Mouse (Mus musculus) MEL (cell line): Measurements from ENCODE around the gene 4933402N03Rik. TPM values are rescaled to one million over a fixed set of nuclear protein-coding genes. Genes with fewer than 3 reads are reported as not detected.

Source experiments
- DNase-seq: peaks from one replicate; pipeline ENCODE4 v3.0.0; 2011; ENCODE audit warnings: low read depth, low spot score
- H3K27ac ChIP-seq: 2 replicates; pipeline ENCODE4 v1.5.1; 2012; ENCODE audit warnings: low read depth, mild to moderate bottlenecking, control low read depth, low read length, moderate library complexity; ENCODE audit not compliant: control insufficient read depth
- H3K27me3 ChIP-seq, 2 experiments: fragments of 150-350 bp in 1 of 2; sonication (generic) in 1 of 2; 2 replicates each; pipeline ENCODE4 v1.6.1; 2012; ENCODE audit warnings: low read length in 2 of 2, mild to moderate bottlenecking in 2 of 2, improper control_type of control experiment in 1 of 2, moderate library complexity in 1 of 2; ENCODE audit not compliant: insufficient read depth in 2 of 2, control insufficient read depth in 1 of 2
- H3K36me3 ChIP-seq, 2 experiments: 2 replicates each; pipeline ENCODE4 v1.6.1; 2012 to 2014; ENCODE audit warnings: low read length in 2 of 2, improper control_type of control experiment in 1 of 2, inconsistent platforms in 1 of 2, mild to moderate bottlenecking in 1 of 2; ENCODE audit not compliant: insufficient read depth in 2 of 2, control insufficient read depth in 1 of 2
- H3K4me1 ChIP-seq, 2 experiments: fragments of 150-350 bp in 1 of 2; sonication (generic) in 1 of 2; 2 replicates each; pipeline ENCODE4 v1.6.1; 2012; ENCODE audit warnings: low read length in 2 of 2, improper control_type of control experiment in 1 of 2, mild to moderate bottlenecking in 1 of 2; ENCODE audit not compliant: insufficient read depth in 2 of 2, control insufficient read depth in 1 of 2
- H3K4me3 ChIP-seq, 2 experiments: fragments of 150-350 bp in 1 of 2; sonication (generic) in 1 of 2; 2 replicates each; pipeline ENCODE4 v1.5.1; 2012; ENCODE audit warnings: low read depth in 2 of 2, low read length in 2 of 2, mild to moderate bottlenecking in 2 of 2, moderate library complexity in 2 of 2, control low read depth in 1 of 2, improper control_type of control experiment in 1 of 2; ENCODE audit not compliant: control insufficient read depth in 1 of 2, insufficient read depth in 1 of 2
- H3K79me2 ChIP-seq: 2 replicates; pipeline ENCODE4 v1.6.1; 2012; ENCODE audit warnings: mild to moderate bottlenecking, low read length, moderate library complexity; ENCODE audit not compliant: control insufficient read depth, poor library complexity, insufficient read depth
- H3K9ac ChIP-seq: 2 replicates; pipeline ENCODE4 v1.6.1; 2012; ENCODE audit warnings: low read depth, mild to moderate bottlenecking, control low read depth, low read length, moderate library complexity; ENCODE audit not compliant: control insufficient read depth, poor library complexity, severe bottlenecking
- H3K9me3 ChIP-seq: fragments of 150-350 bp; sonication (generic); replicated peaks from 2 replicates; pipeline ENCODE4 v1.6.1; 2012; ENCODE audit warnings: mild to moderate bottlenecking, low read length, improper control_type of control experiment, moderate library complexity; ENCODE audit not compliant: insufficient read depth
- CHD1 ChIP-seq: IDR thresholded peaks from 2 replicates; pipeline ENCODE4 v1.6.1; 2012; ENCODE audit warnings: low read depth, mild to moderate bottlenecking, inconsistent platforms, low read length, improper control_type of control experiment
- CHD2 ChIP-seq: IDR thresholded peaks from 2 replicates; pipeline ENCODE4 v1.6.1; 2011; ENCODE audit warnings: low read length, improper control_type of control experiment
- CTCF ChIP-seq, 3 experiments: IDR thresholded peaks in 2 of 3; conservative IDR thresholded peaks in 1 of 3; 2 replicates each; pipeline ENCODE4 v1.5.1; 2011 to 2012; ENCODE audit warnings: low read length in 3 of 3, low read depth in 2 of 3, mild to moderate bottlenecking in 2 of 3, improper control_type of control experiment in 1 of 3, inconsistent platforms in 1 of 3, mixed read lengths in 1 of 3, moderate library complexity in 1 of 3; ENCODE audit not compliant: control insufficient read depth in 1 of 3, insufficient read depth in 1 of 3, poor library complexity in 1 of 3, severe bottlenecking in 1 of 3
- E2F4 ChIP-seq: IDR thresholded peaks from 2 replicates; pipeline ENCODE4 v1.6.1; 2011; ENCODE audit warnings: low read depth, low read length, improper control_type of control experiment, borderline replicate concordance
- ETS1 ChIP-seq: IDR thresholded peaks from 2 replicates; pipeline ENCODE4 v1.6.1; 2012; ENCODE audit warnings: low read depth, mild to moderate bottlenecking, inconsistent platforms, low read length, improper control_type of control experiment, moderate library complexity
- GATA1 ChIP-seq: IDR thresholded peaks from 2 replicates; pipeline ENCODE4 v1.6.1; 2011; ENCODE audit warnings: low read depth, low read length, improper control_type of control experiment
- KAT2A ChIP-seq: conservative IDR thresholded peaks from 2 replicates; pipeline ENCODE4 v1.6.1; 2012; ENCODE audit warnings: low read depth, low read length, improper control_type of control experiment, inconsistent platforms
- MAFK ChIP-seq: IDR thresholded peaks from 2 replicates; pipeline ENCODE4 v1.6.1; 2011; ENCODE audit warnings: low read depth, mild to moderate bottlenecking, low read length, improper control_type of control experiment, borderline replicate concordance
- MAX ChIP-seq: IDR thresholded peaks from 2 replicates; pipeline ENCODE4 v1.6.1; 2011; ENCODE audit warnings: low read length, improper control_type of control experiment
- MEF2A ChIP-seq: IDR thresholded peaks from 2 replicates; pipeline ENCODE4 v1.6.1; 2014; ENCODE audit warnings: low read depth, mild to moderate bottlenecking, inconsistent platforms, low read length, improper control_type of control experiment; ENCODE audit not compliant: poor library complexity, insufficient replicate concordance, severe bottlenecking; ENCODE audit errors: extremely low read depth
- NELFE ChIP-seq: IDR thresholded peaks from 2 replicates; pipeline ENCODE4 v1.6.1; 2011; ENCODE audit warnings: low read depth, low read length, improper control_type of control experiment
- POLR2AphosphoS2 ChIP-seq: IDR thresholded peaks from 2 replicates; pipeline ENCODE4 v1.6.1; 2011; ENCODE audit warnings: low read length, improper control_type of control experiment
- TAL1 ChIP-seq: IDR thresholded peaks from 2 replicates; pipeline ENCODE4 v1.6.1; 2012; ENCODE audit warnings: mild to moderate bottlenecking, inconsistent platforms, low read length, moderate library complexity, mixed read lengths
- TCF12 ChIP-seq: IDR thresholded peaks from 2 replicates; pipeline ENCODE4 v1.6.1; 2014; ENCODE audit warnings: low read depth, mild to moderate bottlenecking, inconsistent platforms, low read length, improper control_type of control experiment, moderate library complexity
- ZKSCAN1 ChIP-seq: IDR thresholded peaks from 2 replicates; pipeline ENCODE4 v1.6.1; 2012; ENCODE audit warnings: low read depth, mild to moderate bottlenecking, inconsistent platforms, low read length, improper control_type of control experiment, moderate library complexity
- ZMIZ1 ChIP-seq: IDR thresholded peaks from 2 replicates; pipeline ENCODE4 v1.6.1; 2012; ENCODE audit warnings: low read depth, mild to moderate bottlenecking, inconsistent platforms, low read length, improper control_type of control experiment, moderate library complexity
- polyA plus RNA-seq, 2 experiments: library from polyadenylated mRNA; stranded (reverse) in 1 of 2; unstranded in 1 of 2; fragments of >175 nt in 1 of 2; fragments of >200 nt in 1 of 2; gene quantifications; 2 replicates each; pipeline versions ENCODE4 v1.2.1 to v1.2.4; 2012; ENCODE audit warnings: low replicate concordance in 2 of 2, low read depth in 1 of 2; ENCODE audit not compliant: insufficient read length in 2 of 2, insufficient read depth in 1 of 2, missing spikeins in 1 of 2
- total RNA-seq: library from RNA; depleted of rRNA; stranded (reverse); fragments of 300-350 nt; gene quantifications from 2 replicates; pipeline ENCODE4 v1.2.3, GENCODE M21; 2012

The 4933402N03Rik gene
- total and polyA plus RNA-seq, 3 experiments: not detected

DNA sequence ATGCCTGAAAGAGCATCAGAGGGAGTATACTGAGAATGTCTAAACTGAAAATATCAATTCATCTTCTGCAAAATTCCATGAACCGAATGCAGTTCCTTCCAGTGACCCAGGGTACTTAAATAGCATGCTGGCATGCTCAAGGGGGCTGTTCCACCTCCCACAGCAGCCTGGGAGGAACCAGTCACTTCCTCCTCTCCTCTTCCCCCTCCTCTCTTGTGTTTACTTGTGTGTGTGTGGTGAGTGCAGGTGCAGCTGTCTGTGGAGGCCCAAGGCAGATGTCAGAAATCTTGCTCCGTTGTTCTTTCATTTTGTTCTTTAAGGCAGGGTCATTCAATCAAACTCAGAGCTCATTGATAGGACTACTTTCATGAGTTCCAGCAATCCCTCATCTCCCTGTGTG is 23.0 kb upstream of the 4933402N03Rik start:
- H3K9me3 ChIP-seq: no peaks in the 10 kb centered on the region
- H3K9ac ChIP-seq: no peak overlapping the region
- H3K27ac ChIP-seq: no peak overlapping the region
- TF ChIP-seq CTCF (IDR thresholded peaks at IDR 0.05 in 2 of 3, conservative IDR thresholded peaks at IDR 0.05 in 1 of 3; ENCODE audit: control insufficient read depth in 1 of 3, insufficient read depth in 1 of 3, low read depth in 2 of 3, low read length in 3 of 3, poor library complexity in 1 of 3, severe bottlenecking in 1 of 3) (no peak), ETS1 (no peak)
- H3K79me2 ChIP-seq: no peaks in the 10 kb centered on the region
- no peaks in the 10 kb centered on the region for H3K36me3 ChIP-seq
- H3K4me3 ChIP-seq: no peak overlapping the region
- DNase-seq: no peak
- no peaks in the 10 kb centered on the region for H3K4me1 ChIP-seq
- no peaks in the 10 kb centered on the region; a peak in 1 of 4 replicates for H3K27me3 ChIP-seq

DNA sequence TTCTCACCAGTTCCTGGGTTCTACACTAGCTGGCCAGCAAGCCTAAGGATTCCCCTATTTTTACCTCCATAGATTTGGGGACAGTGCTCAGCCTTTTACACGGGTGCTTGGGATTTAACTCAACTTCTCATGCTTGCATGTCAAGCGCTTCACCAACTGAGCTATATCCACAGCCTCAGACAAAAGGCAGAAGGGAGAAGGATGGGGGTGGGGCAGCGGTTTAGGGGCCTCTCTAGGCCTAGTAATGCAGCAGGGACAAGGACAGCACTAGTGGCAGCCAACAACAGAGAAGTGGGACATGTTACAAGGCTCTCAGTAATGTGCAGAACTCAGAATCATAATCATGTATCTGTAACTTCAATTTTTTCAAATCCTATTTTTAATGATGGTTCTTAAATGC is 21.7 kb upstream of the 4933402N03Rik start:
- Histone ChIP-seq H3K4me3 (no peak overlapping the region), H3K79me2 (no peaks in the 10 kb centered on the region), H3K9ac (no peak overlapping the region), H3K9me3 (no peaks in the 10 kb centered on the region), H3K27me3 (no peaks in the 10 kb centered on the region; a peak in 1 of 4 replicates), H3K27ac (no peak overlapping the region), H3K36me3 (no peaks in the 10 kb centered on the region), H3K4me1 (no peaks in the 10 kb centered on the region)
- DNase-seq: no peak
- TF ChIP-seq MEF2A: no peak
- TF ChIP-seq CTCF (IDR thresholded peaks at IDR 0.05 in 2 of 3, conservative IDR thresholded peaks at IDR 0.05 in 1 of 3; ENCODE audit: control insufficient read depth in 1 of 3, insufficient read depth in 1 of 3, low read depth in 2 of 3, low read length in 3 of 3, poor library complexity in 1 of 3, severe bottlenecking in 1 of 3): no peak
- TF ChIP-seq POLR2AphosphoS2: no peak

GRCm38 (mm10) chr7:131162251-131162650 is 16.1 kb upstream of the 4933402N03Rik start:
- no peak overlapping the region for H3K4me3 ChIP-seq
- H3K4me1 ChIP-seq: no peaks in the 10 kb centered on the region
- no peak overlapping the region for H3K9ac ChIP-seq
- no peak for TF ChIP-seq GATA1
- TF ChIP-seq KAT2A: no peak
- TF ChIP-seq MAFK: no peak
- TF ChIP-seq ZKSCAN1: no peak
- TF ChIP-seq E2F4: no peak
- no peak for TF ChIP-seq CHD2
- TF ChIP-seq TAL1: no peak
- no peak for TF ChIP-seq ZMIZ1
- TF ChIP-seq POLR2AphosphoS2: no peak
- no peak for TF ChIP-seq TCF12
- no peak for TF ChIP-seq NELFE
- TF ChIP-seq MEF2A: no peak
- TF ChIP-seq CTCF (IDR thresholded peaks at IDR 0.05 in 2 of 3, conservative IDR thresholded peaks at IDR 0.05 in 1 of 3; ENCODE audit: control insufficient read depth in 1 of 3, insufficient read depth in 1 of 3, low read depth in 2 of 3, low read length in 3 of 3, poor library complexity in 1 of 3, severe bottlenecking in 1 of 3): no peak
- TF ChIP-seq MAX: no peak
- TF ChIP-seq CHD1: no peak
- no peak overlapping the region for H3K27ac ChIP-seq
- no peak for DNase-seq
- H3K9me3 ChIP-seq: no peaks in the 10 kb centered on the region
- no peaks in the 10 kb centered on the region for H3K79me2 ChIP-seq
- no peaks in the 10 kb centered on the region for H3K27me3 ChIP-seq
- no peaks in the 10 kb centered on the region for H3K36me3 ChIP-seq
